Mouse (Mus musculus): Measurements from ENCODE around the gene Ccdc17. TPM values are rescaled to one million over a fixed set of nuclear protein-coding genes. Genes with fewer than 3 reads are reported as not detected.

Gene Ccdc17
- 3.9 and 5.9 TPM in 2 replicates for polyA plus RNA-seq (2012; rRNA removed; ENCODE audit: low replicate concordance)

GRCm38 (mm10) chr4:116596379-116596778, at the start of gene Ccdc17:
Ccdc17 (plus strand) TSS chr4:116596654.

DNA sequence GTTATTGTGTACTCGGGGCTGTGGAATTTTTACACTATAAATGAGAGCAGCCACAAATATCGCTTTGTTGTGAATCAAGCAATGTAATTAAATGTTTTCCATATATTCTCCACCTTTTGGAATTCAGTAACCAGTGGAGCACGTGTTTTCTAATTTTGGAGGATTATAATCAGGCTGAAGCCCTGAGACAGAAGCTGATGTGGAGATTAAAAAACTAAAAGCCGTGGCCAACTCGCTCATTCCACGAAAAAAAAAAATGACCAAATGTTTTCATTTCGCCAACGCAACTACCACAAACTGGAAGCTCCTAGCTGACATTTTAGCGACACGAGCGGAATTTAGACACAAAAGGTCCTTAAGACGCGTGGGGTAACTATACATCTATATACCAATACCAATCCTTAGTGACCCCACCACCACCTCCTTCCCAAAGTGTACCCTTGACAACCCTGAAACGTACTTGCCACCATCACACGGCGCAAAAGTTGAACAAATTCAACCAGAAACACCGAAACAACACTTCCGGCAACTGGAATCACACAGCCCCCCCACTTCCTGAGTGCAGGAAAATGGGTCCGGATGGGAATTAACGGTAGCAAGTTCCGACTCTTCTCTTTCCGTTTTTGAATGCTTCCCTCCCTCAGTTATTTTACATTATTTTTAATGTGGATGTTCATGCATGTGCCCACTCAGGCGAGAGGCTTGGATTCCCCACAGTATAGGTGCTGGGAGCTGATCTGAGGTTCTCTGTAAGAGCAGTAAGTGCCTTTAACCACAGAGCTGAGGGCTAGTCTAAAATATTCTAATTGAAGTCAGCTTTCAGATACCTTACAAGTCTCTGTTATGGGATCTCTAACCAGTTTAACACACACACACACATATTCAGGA, 40.8 kb upstream of the Ccdc17 start, which contains the start of gene Tmem69:
Gene Tmem69, minus strand, starts transcription at position 524 of the 888 bp plus-strand sequence.

GRCm38 (mm10) chr4:116557306-116558121, 38.9 kb upstream of the Ccdc17 start, which contains the start of gene Gpbp1l1:
Gpbp1l1 (plus strand) TSS chr4:116557658.

DNA sequence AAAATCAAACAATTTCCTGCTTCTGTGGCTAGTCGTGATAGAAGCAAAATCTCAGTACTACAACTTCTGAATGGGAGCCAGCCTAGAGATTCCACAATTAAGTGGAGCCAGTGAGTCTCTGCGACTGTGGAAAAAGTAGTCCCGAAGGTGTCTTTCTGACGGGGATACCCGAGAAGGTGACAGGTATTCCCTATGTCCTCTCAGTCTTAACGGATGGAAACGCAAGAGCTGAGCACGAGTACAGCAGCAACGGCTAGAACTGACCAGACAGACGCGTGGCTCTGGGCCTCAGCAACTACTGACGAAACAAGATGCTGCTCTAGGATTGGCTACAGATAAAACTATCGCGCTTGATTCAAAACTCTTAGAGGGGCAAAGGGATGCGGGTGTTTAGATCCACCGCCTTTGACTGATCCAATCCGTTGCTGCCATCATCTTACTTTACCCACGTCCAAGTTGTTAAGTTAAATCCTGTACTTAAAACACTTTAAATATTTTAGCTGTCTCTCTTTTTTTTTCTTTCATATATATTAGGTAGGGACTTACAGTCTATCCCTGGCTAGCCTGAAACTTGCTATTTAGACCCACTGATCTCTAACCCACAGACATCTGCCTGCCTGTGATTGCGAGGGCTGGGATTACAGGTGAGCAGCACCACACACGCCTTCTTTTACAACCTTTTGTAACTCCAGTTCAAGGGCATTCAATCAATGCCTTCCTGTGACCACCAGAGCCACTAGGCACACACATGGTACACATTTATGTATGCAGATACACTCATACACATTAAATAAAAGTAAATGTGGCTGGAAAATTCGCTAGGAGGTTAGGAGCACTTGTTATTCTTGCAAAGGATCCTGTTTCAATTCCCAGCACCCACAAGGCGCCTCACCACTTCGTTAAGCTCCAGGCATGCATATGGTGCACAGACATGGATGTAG, 31.5 kb downstream of the Ccdc17 start, which contains the start of gene Nasp:
Gene Nasp, minus strand, starts transcription at position 220 of the 941 bp plus-strand sequence.

Other genes with a start within 250 kb of the Ccdc17 start
- 170 and 175 TPM in 2 replicates for gene Mast2, start 132.5 kb upstream of the Ccdc17 start, polyA plus RNA-seq (2012; rRNA removed; ENCODE audit: low replicate concordance)
- 0.23 and 0.25 TPM in 2 replicates for gene Ipp, start 89.1 kb upstream of the Ccdc17 start, polyA plus RNA-seq (2012; rRNA removed; ENCODE audit: low replicate concordance)
- gene Tmem69, start 40.7 kb upstream of the Ccdc17 start, polyA plus RNA-seq (2012; rRNA removed; ENCODE audit: low replicate concordance), result 2.0 and 2.3 TPM in 2 replicates
- 19.2 TPM in 2 replicates for gene Gpbp1l1, start 39.0 kb upstream of the Ccdc17 start, polyA plus RNA-seq (2012; rRNA removed; ENCODE audit: low replicate concordance)
- gene Nasp, start 31.3 kb downstream of the Ccdc17 start, polyA plus RNA-seq (2012; rRNA removed; ENCODE audit: low replicate concordance), result 0.38 and 2.5 TPM in 2 replicates
- gene Akr1a1, start 55.0 kb downstream of the Ccdc17 start, polyA plus RNA-seq (2012; rRNA removed; ENCODE audit: low replicate concordance), result 553 and 797 TPM in 2 replicates
- 49.2 and 53.2 TPM in 2 replicates for gene Prdx1, start 88.9 kb downstream of the Ccdc17 start, polyA plus RNA-seq (2012; rRNA removed; ENCODE audit: low replicate concordance)
- 1.7 and 5.1 TPM in 2 replicates for gene Mmachc, start 111.8 kb downstream of the Ccdc17 start, polyA plus RNA-seq (2012; rRNA removed; ENCODE audit: low replicate concordance)
- 7.8 and 9.1 TPM in 2 replicates for gene Ccdc163, start 111.9 kb downstream of the Ccdc17 start, polyA plus RNA-seq (2012; rRNA removed; ENCODE audit: low replicate concordance)
- 6.9 and 20.8 TPM in 2 replicates for gene Tesk2, start 124.3 kb downstream of the Ccdc17 start, polyA plus RNA-seq (2012; rRNA removed; ENCODE audit: low replicate concordance)
- 8.2 and 9.2 TPM in 2 replicates for gene Toe1, start 211.0 kb downstream of the Ccdc17 start, polyA plus RNA-seq (2012; rRNA removed; ENCODE audit: low replicate concordance)
- 3.7 and 4.4 TPM in 2 replicates for gene Mutyh, start 211.1 kb downstream of the Ccdc17 start, polyA plus RNA-seq (2012; rRNA removed; ENCODE audit: low replicate concordance)
- gene Hpdl, start 225.1 kb downstream of the Ccdc17 start, polyA plus RNA-seq (2012; rRNA removed; ENCODE audit: low replicate concordance), result 7.3 and 8.6 TPM in 2 replicates

Data from duodenum, adult 2 months (tissue).